In genomic region chr6:99301923-99302322, GRCm38 (mm10) we compare ENCODE assay signal across 21 mouse cellular contexts.
DNase-seq lines count a peak whose midpoint lies in the region; ATAC-seq and TF ChIP-seq lines count a peak whose summit lies in the region.
"Had no signal": no experiment of that assay in that cellular context is flagged by ENCODE, and none has a peak within 500 bp of the region (broad histone marks: within the 10 kb centered on the region; RNA-seq: fewer than 3 reads in every experiment).

No protein-coding gene starts in this region.

- TF ChIP-seq POLR2A in kidney, adult 2 months (IDR thresholded peaks at IDR 0.05; ENCODE audit: low read depth, low read length), result no peak
- TF ChIP-seq POLR2A in spleen, adult 2 months (IDR thresholded peaks at IDR 0.05; ENCODE audit: low read depth, low read length), result no peak

- H3K4me2 ChIP-seq in hindbrain, embryonic 12.5 days (replicated peaks), result no peak overlapping the region
- H3K4me2 ChIP-seq: embryonic facial prominence, embryonic 12.5 days; embryonic facial prominence, embryonic 15.5 days; heart, embryonic 11.5 days; hindbrain, embryonic 15.5 days had no signal

- no peaks in the 10 kb centered on the region for H3K9me3 ChIP-seq in hindbrain, embryonic 12.5 days (replicated peaks)
- H3K9me3 ChIP-seq: embryonic facial prominence, embryonic 12.5 days; embryonic facial prominence, embryonic 15.5 days; hindbrain, embryonic 15.5 days had no signal

- H3K36me3 ChIP-seq in kidney, adult 2 months (ENCODE audit: control insufficient read depth, insufficient read depth, low read length), result no peaks in the 10 kb centered on the region
- H3K36me3 ChIP-seq in spleen, adult 2 months (ENCODE audit: control insufficient read depth, insufficient read depth, low read length), result no peaks in the 10 kb centered on the region
- H3K36me3 ChIP-seq in hindbrain, embryonic 12.5 days, result no peaks in the 10 kb centered on the region
- H3K36me3 ChIP-seq: embryonic facial prominence, embryonic 12.5 days; embryonic facial prominence, embryonic 15.5 days; hindbrain, embryonic 15.5 days had no signal

- WGBS in kidney, adult 2 months, result 50% methylated on average over 8 of the region's 8 CpGs
- 26% methylated on average over 8 of the region's 8 CpGs for WGBS in spleen, adult 2 months
- WGBS in hindbrain, embryonic 12.5 days, result 81% methylated on average over 8 of the region's 8 CpGs

- H3K4me3 ChIP-seq in kidney, adult 2 months (ENCODE audit: insufficient read depth, low read depth, low read length), result no peak overlapping the region
- H3K4me3 ChIP-seq in spleen, adult 2 months (ENCODE audit: extremely low read depth, insufficient read depth, insufficient read length), result no peak overlapping the region
- no peak overlapping the region for H3K4me3 ChIP-seq in hindbrain, embryonic 12.5 days
- H3K4me3 ChIP-seq: embryonic facial prominence, embryonic 12.5 days; embryonic facial prominence, embryonic 15.5 days; heart, adult 2 months; hindbrain, embryonic 15.5 days had no signal

- no peak overlapping the region for H3K9ac ChIP-seq in hindbrain, embryonic 12.5 days
- H3K9ac ChIP-seq: embryonic facial prominence, embryonic 12.5 days; embryonic facial prominence, embryonic 15.5 days; hindbrain, embryonic 15.5 days had no signal

- no peak overlapping the region for H3K27ac ChIP-seq in kidney, adult 2 months (ENCODE audit: insufficient read depth, low read depth, low read length)
- H3K27ac ChIP-seq in spleen, adult 2 months (ENCODE audit: insufficient read depth, low read length), result peak overlapping the region; percentile 90
- H3K27ac ChIP-seq in hindbrain, embryonic 12.5 days, result no peak overlapping the region
- H3K27ac ChIP-seq: embryonic facial prominence, embryonic 12.5 days; embryonic facial prominence, embryonic 15.5 days; heart, adult 2 months; hindbrain, embryonic 15.5 days had no signal

- ATAC-seq in CD4-positive, CD25-positive, alpha-beta regulatory T cell, adult 4 months, result no peak
- no peak for ATAC-seq in hindbrain, embryonic 12.5 days (ENCODE audit: low FRiP score)
- ATAC-seq: forebrain, embryonic 14.5 days had no signal

- TF ChIP-seq CTCF in kidney, adult 2 months (conservative IDR thresholded peaks at IDR 0.05; ENCODE audit: insufficient read depth, insufficient read length, low read depth, low read length), result no peak
- no peak for TF ChIP-seq CTCF in spleen, adult 2 months (IDR thresholded peaks at IDR 0.05; ENCODE audit: extremely low read depth, insufficient read depth, insufficient read length, insufficient replicate concordance)

- peak; percentile 34 for DNase-seq in CD4-positive, CD25-positive, alpha-beta regulatory T cell, adult 2 months (ENCODE audit: low read depth, low spot score)
- DNase-seq in kidney, adult 2 months, result peak; percentile 53
- no peak for DNase-seq in kidney, postnatal 10 days
- no peak for DNase-seq in spleen, adult 2 months (ENCODE audit: low read depth in 1 of 2, low spot score in 2 of 2)
- DNase-seq in spleen, postnatal 4 days (ENCODE audit: low spot score in 2 of 2), result no peak
- DNase-seq: adrenal gland, adult 2 months; adrenal gland, postnatal 14 days; cerebellum, adult 11 months; cerebellum, adult 2 months; cerebellum, adult 9-11 months; cerebellum, postnatal 25 days; gastrocnemius, postnatal 25 days; heart, adult 2 months; heart, postnatal 4 days had no signal

- no peaks in the 10 kb centered on the region for H3K27me3 ChIP-seq in kidney, adult 2 months (replicated peaks; ENCODE audit: control insufficient read depth, insufficient read depth, low read length)
- no peaks in the 10 kb centered on the region for H3K27me3 ChIP-seq in spleen, adult 2 months (ENCODE audit: control insufficient read depth, insufficient read depth, low read length)
- H3K27me3 ChIP-seq in hindbrain, embryonic 12.5 days, result no peaks in the 10 kb centered on the region
- H3K27me3 ChIP-seq: embryonic facial prominence, embryonic 12.5 days; embryonic facial prominence, embryonic 15.5 days; hindbrain, embryonic 15.5 days had no signal

- H3K4me1 ChIP-seq in kidney, adult 2 months (ENCODE audit: control insufficient read depth, insufficient read depth, low read length), result peaks cover 5% of the 10 kb centered on the region; the same call in 1 of the 2 replicates
- H3K4me1 ChIP-seq in spleen, adult 2 months (ENCODE audit: control insufficient read depth, insufficient read depth, insufficient read length), result peaks cover 42% of the 10 kb centered on the region; the same call in 1 of the 2 replicates
- peaks cover 4% of the 10 kb centered on the region; the same call in 1 of the 2 replicates for H3K4me1 ChIP-seq in hindbrain, embryonic 12.5 days
- H3K4me1 ChIP-seq: embryonic facial prominence, embryonic 15.5 days; hindbrain, embryonic 15.5 days had no signal

Comparison
In these comparisons a context has a peak if more than half of its experiments do, and no peak if none do; other contexts are left out.
1. DNase-seq: peak in CD4-positive, CD25-positive, alpha-beta regulatory T cell, adult 2 months (single experiment) and kidney, adult 2 months (single experiment); none in kidney, postnatal 10 days (single experiment), spleen, adult 2 months (0 of 2) and spleen, postnatal 4 days (0 of 2).